Mouse (Mus musculus) liver, adult 2 months (tissue): ENCODE measurements at regions not wholly inside any gene's neighbourhood (a gene's known extent, or its start where the extent isn't known, plus 50 kb on each side); places are given as distances from the start of the nearest gene placed in this dataset.
A peak's percentile ranks its signal among the peaks of the same experiment; 100 is the strongest.

Source experiments
- DNase-seq: peaks from one replicate; pipeline ENCODE4 v3.0.0-alpha.2; 2011; ENCODE audit warnings: low read depth, low spot score; ENCODE audit errors: extremely low read depth
- H3K27ac ChIP-seq: fragments of 200-500 bp; replicated peaks from 2 replicates; pipeline ENCODE4 v1.5.1; 2012; ENCODE audit warnings: low read depth, mild to moderate bottlenecking, control low read depth, inconsistent platforms, low read length; ENCODE audit not compliant: insufficient read depth
- H3K27me3 ChIP-seq: fragments of 200-500 bp; 2 replicates; pipeline ENCODE4 v1.6.1; 2012; ENCODE audit warnings: mild to moderate bottlenecking, moderate library complexity, low read length, inconsistent platforms; ENCODE audit not compliant: control insufficient read depth, insufficient read depth
- H3K36me3 ChIP-seq: fragments of 200-500 bp; 2 replicates; pipeline ENCODE4 v1.6.1; 2012; ENCODE audit warnings: low read length, inconsistent platforms; ENCODE audit not compliant: control insufficient read depth, insufficient read depth
- H3K4me1 ChIP-seq: fragments of 200-500 bp; 2 replicates; pipeline ENCODE4 v1.6.1; 2011; ENCODE audit warnings: low read length; ENCODE audit not compliant: control insufficient read depth, insufficient read depth
- H3K4me3 ChIP-seq: fragments of 200-500 bp; 2 replicates; pipeline ENCODE4 v1.5.1; 2011; ENCODE audit warnings: low read depth, mild to moderate bottlenecking, control low read depth, low read length, moderate library complexity; ENCODE audit not compliant: insufficient read depth
- H3K79me2 ChIP-seq: fragments of 200-500 bp; 2 replicates; pipeline ENCODE4 v1.6.1; 2012; ENCODE audit warnings: inconsistent platforms, mild to moderate bottlenecking, low read length, moderate library complexity; ENCODE audit not compliant: control insufficient read depth, insufficient read depth
- H3K9ac ChIP-seq: fragments of 200-500 bp; 2 replicates; pipeline ENCODE4 v1.6.1; 2012; ENCODE audit warnings: low read depth, mild to moderate bottlenecking, control low read depth, inconsistent platforms, low read length
- CTCF ChIP-seq: fragments of 200-500 bp; IDR thresholded peaks from 2 replicates; pipeline ENCODE4 v1.5.1; 2011; ENCODE audit warnings: low read depth, low read length, control low read depth
- POLR2A ChIP-seq: fragments of 200-500 bp; IDR thresholded peaks from 2 replicates; pipeline ENCODE4 v1.6.1; 2011; ENCODE audit warnings: low read length, control low read depth; ENCODE audit not compliant: insufficient read depth; ENCODE audit errors: extremely low read depth
- WGBS: fragments of 180-500 bp; shearing (Covaris S2); methylation state at CpG from one replicate; pipeline ENCODE4 v1.1.7; 2018; 5-methylcytosine and 5-hydroxymethylcytosine counted together

DNA sequence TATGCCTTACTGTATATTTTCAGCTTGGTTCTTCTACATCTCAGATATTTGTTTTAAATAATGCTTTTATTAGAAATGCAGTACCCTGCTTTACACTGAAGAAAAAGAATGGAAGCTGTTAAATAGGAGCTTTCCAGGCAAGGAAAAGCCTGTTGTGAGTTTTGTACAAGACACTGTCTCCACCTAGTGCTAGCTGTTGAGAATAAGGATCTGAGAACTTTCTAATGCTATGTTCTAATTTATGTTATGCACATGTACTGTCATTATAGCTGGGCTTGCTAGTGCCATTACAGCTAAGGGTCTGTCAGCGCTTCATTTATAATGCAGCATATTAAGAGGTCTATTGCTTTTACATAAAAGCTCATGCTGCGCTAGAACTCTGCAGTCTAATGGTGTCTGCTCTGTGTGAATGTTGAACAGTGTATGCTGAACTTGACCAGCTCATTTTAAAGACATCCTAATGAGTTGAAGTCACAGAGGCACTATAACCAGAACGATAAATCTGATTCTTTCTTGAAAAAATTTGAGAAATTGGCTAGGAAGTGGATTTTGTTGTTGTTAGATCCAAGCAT, 315.4 kb upstream of the Dnajc24 start:
- Histone ChIP-seq H3K4me3 (no peak overlapping the region), H3K27me3 (no peaks in the 10 kb centered on the region), H3K79me2 (no peaks in the 10 kb centered on the region), H3K4me1 (no peaks in the 10 kb centered on the region), H3K9ac (no peak overlapping the region), H3K36me3 (no peaks in the 10 kb centered on the region), H3K27ac (no peak overlapping the region)
- 85% methylated on average over 3 of the region's 3 CpGs for WGBS
- DNase-seq = no peak
- no peak for TF ChIP-seq CTCF
- TF ChIP-seq POLR2A = no peak

GRCm38 (mm10) chr2:106346781-106347180, 343.4 kb upstream of the Dnajc24 start:
- H3K36me3 ChIP-seq = no peaks in the 10 kb centered on the region
- no peak overlapping the region for H3K27ac ChIP-seq
- no peaks in the 10 kb centered on the region for H3K27me3 ChIP-seq
- no peak overlapping the region for H3K9ac ChIP-seq
- no peaks in the 10 kb centered on the region for H3K4me1 ChIP-seq
- no peak for DNase-seq
- H3K79me2 ChIP-seq = no peaks in the 10 kb centered on the region
- TF ChIP-seq CTCF (no peak), POLR2A (no peak)
- no peak overlapping the region for H3K4me3 ChIP-seq
- WGBS = 61% methylated on average over 6 of the region's 6 CpGs

GRCm38 (mm10) chr2:106347249-106347648, 343.9 kb upstream of the Dnajc24 start:
- Histone ChIP-seq H3K27ac (no peak overlapping the region), H3K9ac (no peak overlapping the region), H3K79me2 (no peaks in the 10 kb centered on the region), H3K4me3 (no peak overlapping the region), H3K36me3 (no peaks in the 10 kb centered on the region), H3K27me3 (no peaks in the 10 kb centered on the region), H3K4me1 (no peaks in the 10 kb centered on the region)
- TF ChIP-seq POLR2A (no peak), CTCF (no peak)
- no peak for DNase-seq
- 84% methylated on average over 7 of the region's 7 CpGs for WGBS

DNA sequence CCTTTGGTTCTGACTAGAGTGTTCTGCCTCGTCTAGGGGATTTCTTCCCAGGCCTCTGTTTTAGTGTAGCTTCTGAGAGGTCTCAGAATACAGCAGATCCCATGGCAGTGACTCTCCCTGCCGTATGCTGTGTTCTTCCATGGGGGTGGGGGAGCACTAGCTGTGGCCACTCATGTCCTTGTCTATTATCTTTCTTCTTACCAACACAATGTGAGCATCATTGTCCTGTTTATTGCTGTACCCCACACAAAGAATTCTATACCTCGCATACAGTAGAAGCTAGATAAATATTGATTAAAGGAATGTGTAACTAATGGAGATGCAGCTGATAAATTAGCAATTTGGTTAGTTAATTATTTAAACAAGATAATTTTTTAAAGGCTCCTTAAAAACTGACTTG, 337.5 kb upstream of the Mpped2 start:
- Histone ChIP-seq H3K36me3 (no peaks in the 10 kb centered on the region), H3K79me2 (no peaks in the 10 kb centered on the region), H3K4me1 (no peaks in the 10 kb centered on the region), H3K27ac (no peak overlapping the region), H3K9ac (no peak overlapping the region), H3K27me3 (no peaks in the 10 kb centered on the region), H3K4me3 (no peak overlapping the region)
- DNase-seq = no peak
- WGBS = 69% methylated on average over 3 of the region's 3 CpGs
- TF ChIP-seq POLR2A (no peak), CTCF (no peak)

GRCm38 (mm10) chr2:106355984-106356547, 337.0 kb upstream of the Mpped2 start:
- Histone ChIP-seq H3K79me2 (no peaks in the 10 kb centered on the region), H3K36me3 (no peaks in the 10 kb centered on the region), H3K9ac (no peak overlapping the region), H3K27me3 (no peaks in the 10 kb centered on the region), H3K4me3 (no peak overlapping the region), H3K4me1 (no peaks in the 10 kb centered on the region), H3K27ac (no peak overlapping the region)
- TF ChIP-seq POLR2A (no peak), CTCF (peak; percentile 27; the same call in 1 of the 2 replicates)
- 55% methylated on average over 5 of the region's 5 CpGs for WGBS
- peak; percentile 13 for DNase-seq

- Histone ChIP-seq H3K27me3 (no peaks in the 10 kb centered on the region), H3K4me1 (no peaks in the 10 kb centered on the region), H3K36me3 (no peaks in the 10 kb centered on the region), H3K79me2 (no peaks in the 10 kb centered on the region), H3K27ac (no peak overlapping the region), H3K4me3 (no peak overlapping the region), H3K9ac (no peak overlapping the region)
- no peak for TF ChIP-seq CTCF
- no peak for TF ChIP-seq POLR2A
- no peak for DNase-seq
- 64% methylated on average over 5 of the region's 5 CpGs for WGBS
Measured at GRCm38 (mm10) chr2:106368641-106369040, 324.4 kb upstream of the Mpped2 start.
